Mouse (Mus musculus): ENCODE measurements around the gene Tor1aip1. TPM values are rescaled to one million over a fixed set of nuclear protein-coding genes. Genes with fewer than 3 reads are reported as not detected.
A peak's percentile ranks its signal among the peaks of the same experiment; 100 is the strongest.

Tor1aip1 gene
- polyA plus RNA-seq, 2 experiments = 27.2 to 45.6 TPM

DNA sequence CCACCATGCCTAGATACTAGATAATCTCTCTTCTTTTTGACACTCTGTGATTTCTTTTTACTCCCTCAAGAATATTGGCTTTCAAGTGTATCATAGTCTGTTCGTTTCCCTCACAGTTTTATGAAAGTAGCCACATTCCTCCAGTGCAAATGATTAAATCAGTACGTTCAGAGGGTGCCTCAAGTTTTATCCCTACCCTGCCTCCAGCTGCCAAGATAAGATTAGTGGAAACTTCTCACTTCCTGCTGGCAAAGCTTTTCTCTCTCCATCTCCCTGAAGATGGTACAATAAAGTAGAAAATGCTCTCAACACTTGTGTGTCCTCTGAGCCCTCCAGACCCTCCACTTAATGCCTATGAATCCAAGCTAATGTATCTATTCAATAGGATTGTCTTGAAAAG lies 61.3 kb downstream of the Tor1aip1 start:
- whole genome bisulfite sequencing = 43% methylated on average over 2 of the region's 2 CpGs

GRCm38 (mm10) chr1:155973719-155974379 lies 62.4 kb downstream of the Tor1aip1 start:
- peak overlapping the region; percentile 85 for H3K27ac ChIP-seq (replicated peaks; ENCODE audit: low read depth, low read length)
- no peak for TF ChIP-seq POLR2A (IDR thresholded peaks at IDR 0.05; ENCODE audit: borderline replicate concordance, extremely low read depth, insufficient read depth, insufficient read length)
- peaks cover 17% of the 10 kb centered on the region for H3K4me1 ChIP-seq (ENCODE audit: control insufficient read depth, insufficient read depth, low read length)
- H3K4me3 ChIP-seq (replicated peaks; ENCODE audit: low read length) = peak overlapping the region; percentile 96
- no peak for DNase-seq (ENCODE audit: low spot score)
- peak overlapping the region; percentile 94 for H3K9ac ChIP-seq (ENCODE audit: low read depth, low read length, severe bottlenecking)
- no peak for ATAC-seq (ENCODE audit: low FRiP score, low read depth)
- no peaks in the 10 kb centered on the region for H3K36me3 ChIP-seq (ENCODE audit: control insufficient read depth, insufficient read depth, low read length)
- H3K4me2 ChIP-seq (replicated peaks; ENCODE audit: low read depth, low read length, severe bottlenecking) = peak overlapping the region; percentile 81
- WGBS = 6% methylated on average over 19 of the region's 19 CpGs
- H3K9me3 ChIP-seq (ENCODE audit: control insufficient read depth, low read length) = no peaks in the 10 kb centered on the region
- H3K27me3 ChIP-seq (ENCODE audit: control insufficient read depth, insufficient read depth, low read length) = no peaks in the 10 kb centered on the region

More for the DNA sequence above, 61.3 kb downstream of the Tor1aip1 start:
- Histone ChIP-seq H3K27me3 (ENCODE audit: control insufficient read depth, insufficient read depth, low read length) (no peaks in the 10 kb centered on the region), H3K9me3 (ENCODE audit: control insufficient read depth, low read length) (no peaks in the 10 kb centered on the region), H3K4me2 (replicated peaks; ENCODE audit: low read depth, low read length, severe bottlenecking) (no peak overlapping the region), H3K36me3 (ENCODE audit: control insufficient read depth, insufficient read depth, low read length) (no peaks in the 10 kb centered on the region), H3K4me3 (replicated peaks; ENCODE audit: low read length) (no peak overlapping the region), H3K4me1 (ENCODE audit: control insufficient read depth, insufficient read depth, low read length) (peaks cover 17% of the 10 kb centered on the region), H3K27ac (replicated peaks; ENCODE audit: low read depth, low read length) (no peak overlapping the region), H3K9ac (ENCODE audit: low read depth, low read length, severe bottlenecking) (no peak overlapping the region)
- ATAC-seq (ENCODE audit: low FRiP score, low read depth) = no peak
- TF ChIP-seq POLR2A (IDR thresholded peaks at IDR 0.05; ENCODE audit: borderline replicate concordance, extremely low read depth, insufficient read depth, insufficient read length) = no peak
- DNase-seq (ENCODE audit: low spot score) = no peak

- peak within 1 kb of the TSS; percentile 94 for H3K9ac ChIP-seq (ENCODE audit: low read depth, low read length, severe bottlenecking)
- peak; percentile 97 for ATAC-seq (ENCODE audit: low FRiP score, low read depth)
- H3K36me3 ChIP-seq (ENCODE audit: control insufficient read depth, insufficient read depth, low read length) = no peaks in the 10 kb centered on the region
- H3K27me3 ChIP-seq (ENCODE audit: control insufficient read depth, insufficient read depth, low read length) = no peaks in the 10 kb centered on the region
- DNase-seq (ENCODE audit: low spot score) = peak; percentile 97
- H3K9me3 ChIP-seq (ENCODE audit: control insufficient read depth, low read length) = no peaks in the 10 kb centered on the region
- H3K4me1 ChIP-seq (ENCODE audit: control insufficient read depth, insufficient read depth, low read length) = peaks cover 17% of the 10 kb centered on the region
- peak within 1 kb of the TSS; percentile 96 for H3K4me3 ChIP-seq (replicated peaks; ENCODE audit: low read length)
- H3K27ac ChIP-seq (replicated peaks; ENCODE audit: low read depth, low read length) = peak within 1 kb of the TSS; percentile 88
- peak; percentile 73; the same call in 1 of the 2 replicates for TF ChIP-seq POLR2A (IDR thresholded peaks at IDR 0.05; ENCODE audit: borderline replicate concordance, extremely low read depth, insufficient read depth, insufficient read length)
- under 1% methylated on average over 44 of the region's 57 CpGs for WGBS
- H3K4me2 ChIP-seq (replicated peaks; ENCODE audit: low read depth, low read length, severe bottlenecking) = peak within 1 kb of the TSS; percentile 81
Measured at GRCm38 (mm10) chr1:155973068-155973718, 63.1 kb downstream of the Tor1aip1 start, which contains the start of gene Cep350. Gene Cep350, minus strand, starts transcription at chr1:155973255.

DNA sequence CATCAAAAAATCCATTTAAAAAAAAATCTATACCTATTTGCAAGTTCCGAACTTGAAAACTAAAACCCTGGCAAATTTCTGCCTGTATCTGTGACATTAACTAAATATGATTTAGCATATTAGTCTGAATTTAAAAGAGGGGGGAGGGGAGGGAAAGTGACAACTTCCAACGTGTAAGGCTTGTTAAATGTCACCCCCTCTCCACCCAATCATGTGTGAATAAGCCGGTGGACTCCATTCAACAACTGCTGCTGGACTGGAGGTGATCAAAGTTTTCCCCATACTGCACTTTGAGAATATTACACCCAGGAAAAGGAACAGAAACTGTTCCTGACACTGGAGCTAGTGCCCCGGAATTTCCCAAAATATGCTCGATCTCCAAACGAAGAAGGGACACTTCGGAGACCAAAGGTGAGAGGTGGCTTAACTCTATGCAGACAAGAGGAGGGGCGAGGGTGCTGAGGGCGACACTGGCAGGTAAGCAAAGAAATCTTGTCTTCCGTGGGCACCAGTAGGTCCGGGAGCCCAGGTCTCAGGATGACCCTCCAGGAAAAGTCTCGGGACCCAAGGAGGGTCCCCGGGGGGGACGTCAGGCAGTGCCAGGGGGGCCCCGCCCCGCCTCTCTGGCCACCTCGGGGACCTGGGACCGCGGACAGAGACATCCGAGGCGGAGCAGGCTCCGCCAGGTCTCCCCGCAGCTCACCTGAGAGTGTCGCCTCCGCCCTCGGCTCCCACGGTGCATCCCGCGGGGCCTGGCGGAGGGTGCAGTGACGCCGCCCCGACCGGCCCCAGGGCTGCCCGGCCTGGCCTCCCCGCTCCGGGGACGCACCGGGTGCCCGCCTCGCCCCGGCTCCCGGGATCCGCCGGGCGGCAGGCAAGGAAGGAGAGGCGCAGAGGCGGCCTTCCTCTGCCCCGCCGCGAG lies 63.9 kb downstream of the Tor1aip1 start:
- Histone ChIP-seq H3K9ac (ENCODE audit: low read depth, low read length, severe bottlenecking) (peak overlapping the region; percentile 94), H3K4me3 (replicated peaks; ENCODE audit: low read length) (peak overlapping the region; percentile 96), H3K27me3 (ENCODE audit: control insufficient read depth, insufficient read depth, low read length) (no peaks in the 10 kb centered on the region), H3K9me3 (ENCODE audit: control insufficient read depth, low read length) (no peaks in the 10 kb centered on the region), H3K36me3 (ENCODE audit: control insufficient read depth, insufficient read depth, low read length) (no peaks in the 10 kb centered on the region), H3K4me1 (ENCODE audit: control insufficient read depth, insufficient read depth, low read length) (peaks cover 17% of the 10 kb centered on the region), H3K27ac (replicated peaks; ENCODE audit: low read depth, low read length) (peak overlapping the region; percentile 88), H3K4me2 (replicated peaks; ENCODE audit: low read depth, low read length, severe bottlenecking) (peak overlapping the region; percentile 73)
- WGBS = 3% methylated on average over 20 of the region's 51 CpGs
- DNase-seq (ENCODE audit: low spot score) (no peak), ATAC-seq (ENCODE audit: low FRiP score, low read depth) (peak; percentile 34)
- no peak for TF ChIP-seq POLR2A (IDR thresholded peaks at IDR 0.05; ENCODE audit: borderline replicate concordance, extremely low read depth, insufficient read depth, insufficient read length)

Other genes starting within 250 kb of the Tor1aip1 start
- gene Qsox1, start 223.6 kb downstream of the Tor1aip1 start, polyA plus RNA-seq (2012; rRNA removed) = 65.6 and 83.1 TPM in 2 replicates
- gene Qsox1, start 223.6 kb downstream of the Tor1aip1 start, polyA plus RNA-seq (2014; fragmentation: Nextera tagmentation; extraction: Ambion mirVana) = 15.0 and 16.1 TPM in 2 replicates
- 10.8 and 10.9 TPM in 2 replicates for gene Cep350, start 63.2 kb downstream of the Tor1aip1 start, polyA plus RNA-seq (2012; rRNA removed)
- 13.4 and 15.0 TPM in 2 replicates for gene Cep350, start 63.2 kb downstream of the Tor1aip1 start, polyA plus RNA-seq (2014; fragmentation: Nextera tagmentation; extraction: Ambion mirVana)
- gene Tor1aip2, start 1.1 kb downstream of the Tor1aip1 start, polyA plus RNA-seq (2012; rRNA removed) = 94.4 and 107 TPM in 2 replicates
- gene Tor1aip2, start 1.1 kb downstream of the Tor1aip1 start, polyA plus RNA-seq (2014; fragmentation: Nextera tagmentation; extraction: Ambion mirVana) = 121 and 123 TPM in 2 replicates
- 0.96 and 1.1 TPM in 2 replicates for gene Fam163a, start 168.5 kb upstream of the Tor1aip1 start, polyA plus RNA-seq (2012; rRNA removed)
- 1.0 and 2.2 TPM in 2 replicates for gene Fam163a, start 168.5 kb upstream of the Tor1aip1 start, polyA plus RNA-seq (2014; fragmentation: Nextera tagmentation; extraction: Ambion mirVana)

Data from limb, embryonic 14.5 days (tissue).